Mouse (Mus musculus): Measurements from ENCODE around the gene Sh3bp1. TPM values are rescaled to one million over a fixed set of nuclear protein-coding genes. Genes with fewer than 3 reads are reported as not detected.

The Sh3bp1 gene
- total and polyA plus RNA-seq, 3 experiments, result 21.0 to 80.2 TPM; not detected in 1

- no peak for TF ChIP-seq POLR2AphosphoS5 (IDR thresholded peaks at IDR 0.05; ENCODE audit: borderline replicate concordance, low read depth, low read length)
These were observed 24.0 kb downstream of the Sh3bp1 start (continued) for GRCm38 (mm10) chr15:78923585-78923984.

DNA sequence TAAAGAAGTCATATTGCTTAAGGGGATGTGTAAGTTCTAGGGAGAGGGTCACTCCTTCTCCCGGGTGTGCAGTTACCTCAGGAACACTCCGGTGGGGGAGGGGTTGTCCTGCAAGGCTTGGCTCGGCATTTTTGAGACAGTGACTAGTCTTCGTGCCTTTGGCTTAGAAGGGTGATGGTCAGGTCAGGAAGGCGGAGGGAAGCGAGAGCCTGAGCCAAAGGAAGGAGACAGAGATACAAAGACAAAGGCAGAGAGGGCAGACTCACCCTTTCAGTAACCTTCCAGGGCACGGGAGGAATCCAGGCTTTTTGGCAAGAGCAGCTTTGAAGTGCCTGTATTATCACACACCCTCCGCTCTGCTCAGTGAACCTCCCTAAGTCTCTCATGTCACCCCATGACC, 25.6 kb downstream of the Sh3bp1 start:
- Histone ChIP-seq H3K79me2 (ENCODE audit: control insufficient read depth, insufficient read depth, low read length, poor library complexity) (peaks cover 10% of the 10 kb centered on the region), H3K36me3 (ENCODE audit: control insufficient read depth in 1 of 2, insufficient read depth in 2 of 2, low read length in 2 of 2) (peaks cover 0 to 42% of the 10 kb centered on the region in 2 experiments; a peak in 2 of 4 replicates), H3K9me3 (replicated peaks; ENCODE audit: insufficient read depth, low read length) (no peaks in the 10 kb centered on the region), H3K9ac (ENCODE audit: control insufficient read depth, low read depth, low read length, poor library complexity, severe bottlenecking) (no peak overlapping the region), H3K27me3 (ENCODE audit: control insufficient read depth in 1 of 2, insufficient read depth in 2 of 2, low read length in 2 of 2) (no peaks in the 10 kb centered on the region), H3K27ac (ENCODE audit: control insufficient read depth, low read depth, low read length) (peak overlapping the region; percentile 39), H3K4me3 (ENCODE audit: control insufficient read depth in 1 of 2, insufficient read depth in 1 of 2, low read depth in 2 of 2, low read length in 2 of 2) (no peak overlapping the region), H3K4me1 (ENCODE audit: control insufficient read depth in 1 of 2, insufficient read depth in 2 of 2, low read length in 2 of 2) (peaks cover 3 to 57% of the 10 kb centered on the region in 2 experiments; a peak in 3 of 4 replicates)
- no peak for TF ChIP-seq E2F4 (IDR thresholded peaks at IDR 0.05; ENCODE audit: borderline replicate concordance, low read depth, low read length)
- no peak for TF ChIP-seq RCOR1 (IDR thresholded peaks at IDR 0.05; ENCODE audit: low read depth, low read length)
- no peak for TF ChIP-seq UBTF (IDR thresholded peaks at IDR 0.05; ENCODE audit: borderline replicate concordance, insufficient read depth, low read depth, low read length)
- no peak for TF ChIP-seq HCFC1 (IDR thresholded peaks at IDR 0.05; ENCODE audit: low read depth, low read length)
- no peak for TF ChIP-seq TCF12 (IDR thresholded peaks at IDR 0.05; ENCODE audit: low read depth, low read length)
- no peak for TF ChIP-seq TBP (IDR thresholded peaks at IDR 0.05; ENCODE audit: low read depth, low read length)
- no peak for TF ChIP-seq BHLHE40 (IDR thresholded peaks at IDR 0.05; ENCODE audit: borderline replicate concordance, low read depth, low read length)
- no peak for TF ChIP-seq CHD1 (IDR thresholded peaks at IDR 0.05; ENCODE audit: low read depth, low read length)
- TF ChIP-seq ZMIZ1 (IDR thresholded peaks at IDR 0.05; ENCODE audit: low read depth, low read length), result no peak
- TF ChIP-seq USF1 (IDR thresholded peaks at IDR 0.05; ENCODE audit: low read depth, low read length), result no peak
- no peak for DNase-seq (ENCODE audit: low read depth, low spot score)

DNA sequence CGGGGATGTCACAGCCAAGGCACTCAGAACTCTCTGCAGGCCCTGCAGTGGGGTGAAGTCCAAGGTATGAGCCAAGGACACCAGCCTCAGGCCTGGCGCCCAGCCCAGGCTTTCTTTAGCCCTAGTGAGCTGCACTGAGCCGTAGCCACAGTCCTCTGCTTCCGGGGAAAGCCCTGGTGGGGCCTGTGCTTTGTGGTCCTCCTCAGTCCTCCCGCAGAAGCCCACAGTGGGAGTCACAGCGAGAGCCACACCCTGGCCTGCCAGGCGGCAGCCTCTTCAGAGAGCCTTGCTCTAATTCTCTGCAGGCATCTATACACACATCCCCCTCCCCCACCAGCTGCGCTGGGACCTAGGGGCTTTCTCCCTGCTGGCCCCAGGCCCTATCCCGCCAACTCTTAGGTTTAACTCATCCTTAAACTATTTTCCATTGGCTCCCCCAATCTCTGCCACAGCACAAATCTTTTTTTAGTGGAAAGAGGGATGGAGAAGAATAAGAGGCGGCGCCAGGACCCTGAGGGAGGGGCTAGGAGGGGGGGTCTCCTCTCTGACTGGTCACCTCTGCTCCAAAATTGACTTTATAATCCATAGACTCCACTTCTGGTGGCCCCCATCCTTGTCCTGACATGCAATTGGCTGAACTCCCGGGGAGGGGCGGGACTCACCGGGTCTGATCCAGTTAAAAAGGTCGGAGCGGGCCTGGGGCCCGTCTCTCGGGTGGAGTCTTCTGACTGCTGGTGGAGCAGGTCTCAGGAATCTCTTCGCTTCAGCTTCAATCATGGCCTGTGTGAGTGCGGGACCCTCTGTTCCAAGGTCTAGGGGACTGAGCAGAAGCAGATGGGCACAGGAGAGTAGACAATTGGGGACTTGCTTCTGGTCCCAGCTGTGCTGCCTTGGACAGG, 26.7 kb downstream of the Sh3bp1 start, which contains the start of gene Lgals1:
Lgals1 (plus strand) TSS at position 705 of the 899 bp plus-strand sequence.
- no peaks in the 10 kb centered on the region for H3K27me3 ChIP-seq (ENCODE audit: control insufficient read depth in 1 of 2, insufficient read depth in 2 of 2, low read length in 2 of 2)
- no peaks in the 10 kb centered on the region for H3K9me3 ChIP-seq (replicated peaks; ENCODE audit: insufficient read depth, low read length)
- H3K4me1 ChIP-seq (ENCODE audit: control insufficient read depth in 1 of 2, insufficient read depth in 2 of 2, low read length in 2 of 2), result peaks cover 3 to 50% of the 10 kb centered on the region in 2 experiments; a peak in 3 of 4 replicates
- DNase-seq (ENCODE audit: low read depth, low spot score), result peak; percentile 94
- peak within 1 kb of the TSS; percentile 87 for H3K27ac ChIP-seq (ENCODE audit: control insufficient read depth, low read depth, low read length)
- H3K4me3 ChIP-seq (ENCODE audit: control insufficient read depth in 1 of 2, insufficient read depth in 1 of 2, low read depth in 2 of 2, low read length in 2 of 2), result peak within 1 kb of the TSS; percentile 68 to 75
- H3K79me2 ChIP-seq (ENCODE audit: control insufficient read depth, insufficient read depth, low read length, poor library complexity), result peaks cover 10% of the 10 kb centered on the region
- TF ChIP-seq NRF1 (IDR thresholded peaks at IDR 0.05; ENCODE audit: insufficient read depth, low read depth, low read length, poor library complexity, severe bottlenecking) (no peak), EP300 (IDR thresholded peaks at IDR 0.05; ENCODE audit: low read depth in 1 of 2, low read length in 2 of 2) (peak in 1 of 2 experiments; percentile 34; a peak in 2 of 4 replicates), MAZ (IDR thresholded peaks at IDR 0.05; ENCODE audit: low read depth, low read length) (peak; percentile 80), HCFC1 (IDR thresholded peaks at IDR 0.05; ENCODE audit: low read depth, low read length) (peak; percentile 57), RCOR1 (IDR thresholded peaks at IDR 0.05; ENCODE audit: low read depth, low read length) (peak; percentile 6), TBP (IDR thresholded peaks at IDR 0.05; ENCODE audit: low read depth, low read length) (peak; percentile 98), POLR2AphosphoS5 (IDR thresholded peaks at IDR 0.05; ENCODE audit: borderline replicate concordance, low read depth, low read length) (0 out of 2 replicates have a peak, but pooled peaks have one; percentile 45), ELF1 (IDR thresholded peaks at IDR 0.05; ENCODE audit: low read depth, low read length) (0 out of 2 replicates have a peak, but pooled peaks have one; percentile 22), CHD1 (IDR thresholded peaks at IDR 0.05; ENCODE audit: low read depth, low read length) (0 out of 2 replicates have a peak, but pooled peaks have one; percentile 57), MYC (IDR thresholded peaks at IDR 0.05; ENCODE audit: low read depth, low read length) (no peak), ZMIZ1 (IDR thresholded peaks at IDR 0.05; ENCODE audit: low read depth, low read length) (peak; percentile 97), NELFE (IDR thresholded peaks at IDR 0.05; ENCODE audit: low read depth, low read length) (peak; percentile 98), POLR2A (IDR thresholded peaks at IDR 0.05; ENCODE audit: control insufficient read depth in 1 of 2, insufficient read depth in 1 of 2, low read depth in 1 of 2, low read length in 2 of 2, poor library complexity in 1 of 2) (peak; percentile 56 to 100; a peak in 3 of 4 replicates), USF2 (IDR thresholded peaks at IDR 0.05; ENCODE audit: borderline replicate concordance in 1 of 2, insufficient read depth in 1 of 2, low read depth in 1 of 2, low read length in 2 of 2) (no peak), POLR2AphosphoS2 (IDR thresholded peaks at IDR 0.05; ENCODE audit: low read length) (peak; percentile 77), MXI1 (IDR thresholded peaks at IDR 0.05; ENCODE audit: low read depth, low read length) (peak; percentile 30; the same call in 1 of the 2 replicates)
- peaks cover 0 to 35% of the 10 kb centered on the region in 2 experiments; a peak in 2 of 4 replicates for H3K36me3 ChIP-seq (ENCODE audit: control insufficient read depth in 1 of 2, insufficient read depth in 2 of 2, low read length in 2 of 2)
- H3K9ac ChIP-seq (ENCODE audit: control insufficient read depth, low read depth, low read length, poor library complexity, severe bottlenecking), result peak within 1 kb of the TSS; percentile 74
